Mouse (Mus musculus): Measurements from ENCODE around the gene Arl2bp. TPM values are rescaled to one million over a fixed set of nuclear protein-coding genes. Genes with fewer than 3 reads are reported as not detected.

The Arl2bp gene
- polyA plus RNA-seq, 1 experiment from 2014 or later: 79.0 TPM

- H3K36me3 ChIP-seq (ENCODE audit: control insufficient read depth, insufficient read depth): no peaks in the 10 kb centered on the region
- WGBS: 88% methylated on average over 6 of the region's 6 CpGs
- H3K4me3 ChIP-seq (ENCODE audit: low read depth, low read length): no peak overlapping the region
- H3K27ac ChIP-seq (ENCODE audit: low read depth, low read length): no peak overlapping the region
- peaks cover 9% of the 10 kb centered on the region; the same call in 1 of the 2 replicates for H3K4me1 ChIP-seq (replicated peaks; ENCODE audit: control insufficient read depth, insufficient read depth, low read length)
- ATAC-seq: no peak
- H3K27me3 ChIP-seq (replicated peaks; ENCODE audit: control insufficient read depth, insufficient read depth, low read length): peaks cover 15% of the 10 kb centered on the region
- no peak for TF ChIP-seq CTCF (IDR thresholded peaks at IDR 0.05; ENCODE audit: low read depth)
- H3K4me2 ChIP-seq (replicated peaks; ENCODE audit: low read depth): no peak overlapping the region
- no peaks in the 10 kb centered on the region for H3K9me3 ChIP-seq (ENCODE audit: control insufficient read depth)
- no peak overlapping the region for H3K9ac ChIP-seq (ENCODE audit: low read depth, low read length)
Observed at GRCm38 (mm10) chr8:94697956-94698355, 31.6 kb downstream of the Arl2bp start.

GRCm38 (mm10) chr8:94699366-94699765 is 33.0 kb downstream of the Arl2bp start:
- ATAC-seq: no peak
- Histone ChIP-seq H3K9me3 (ENCODE audit: control insufficient read depth) (no peaks in the 10 kb centered on the region), H3K36me3 (ENCODE audit: control insufficient read depth, insufficient read depth) (no peaks in the 10 kb centered on the region), H3K4me1 (replicated peaks; ENCODE audit: control insufficient read depth, insufficient read depth, low read length) (peaks cover 9% of the 10 kb centered on the region; the same call in 1 of the 2 replicates), H3K27me3 (replicated peaks; ENCODE audit: control insufficient read depth, insufficient read depth, low read length) (peaks cover 14% of the 10 kb centered on the region), H3K27ac (ENCODE audit: low read depth, low read length) (no peak overlapping the region), H3K4me2 (replicated peaks; ENCODE audit: low read depth) (no peak overlapping the region), H3K4me3 (ENCODE audit: low read depth, low read length) (no peak overlapping the region), H3K9ac (ENCODE audit: low read depth, low read length) (no peak overlapping the region)
- 78% methylated on average over 16 of the region's 16 CpGs for WGBS
- TF ChIP-seq CTCF (IDR thresholded peaks at IDR 0.05; ENCODE audit: low read depth): no peak

GRCm38 (mm10) chr8:94700421-94700935 is 34.1 kb downstream of the Arl2bp start:
- no peak for TF ChIP-seq CTCF (IDR thresholded peaks at IDR 0.05; ENCODE audit: low read depth)
- WGBS: 82% methylated on average over 4 of the region's 4 CpGs
- H3K4me1 ChIP-seq (replicated peaks; ENCODE audit: control insufficient read depth, insufficient read depth, low read length): peaks cover 4% of the 10 kb centered on the region; the same call in 1 of the 2 replicates
- no peak for ATAC-seq
- H3K36me3 ChIP-seq (ENCODE audit: control insufficient read depth, insufficient read depth): no peaks in the 10 kb centered on the region
- peaks cover 10% of the 10 kb centered on the region for H3K27me3 ChIP-seq (replicated peaks; ENCODE audit: control insufficient read depth, insufficient read depth, low read length)
- H3K4me2 ChIP-seq (replicated peaks; ENCODE audit: low read depth): no peak overlapping the region
- no peak overlapping the region for H3K9ac ChIP-seq (ENCODE audit: low read depth, low read length)
- no peaks in the 10 kb centered on the region for H3K9me3 ChIP-seq (ENCODE audit: control insufficient read depth)
- no peak overlapping the region for H3K4me3 ChIP-seq (ENCODE audit: low read depth, low read length)
- H3K27ac ChIP-seq (ENCODE audit: low read depth, low read length): no peak overlapping the region

GRCm38 (mm10) chr8:94702156-94702555 is 35.8 kb downstream of the Arl2bp start:
- no peak for ATAC-seq
- no peak overlapping the region for H3K4me3 ChIP-seq (ENCODE audit: low read depth, low read length)
- no peaks in the 10 kb centered on the region for H3K27me3 ChIP-seq (replicated peaks; ENCODE audit: control insufficient read depth, insufficient read depth, low read length)
- no peak overlapping the region for H3K4me2 ChIP-seq (replicated peaks; ENCODE audit: low read depth)
- no peak for TF ChIP-seq CTCF (IDR thresholded peaks at IDR 0.05; ENCODE audit: low read depth)
- H3K4me1 ChIP-seq (replicated peaks; ENCODE audit: control insufficient read depth, insufficient read depth, low read length): no peaks in the 10 kb centered on the region
- H3K36me3 ChIP-seq (ENCODE audit: control insufficient read depth, insufficient read depth): no peaks in the 10 kb centered on the region
- no peak overlapping the region for H3K9ac ChIP-seq (ENCODE audit: low read depth, low read length)
- WGBS: 72% methylated on average over 3 of the region's 3 CpGs
- H3K27ac ChIP-seq (ENCODE audit: low read depth, low read length): no peak overlapping the region
- no peaks in the 10 kb centered on the region for H3K9me3 ChIP-seq (ENCODE audit: control insufficient read depth)

- H3K27ac ChIP-seq (ENCODE audit: low read depth, low read length): no peak overlapping the region
- H3K9me3 ChIP-seq (ENCODE audit: control insufficient read depth): no peaks in the 10 kb centered on the region
- H3K36me3 ChIP-seq (ENCODE audit: control insufficient read depth, insufficient read depth): no peaks in the 10 kb centered on the region
- peak overlapping the region; percentile 45 for H3K4me3 ChIP-seq (ENCODE audit: low read depth, low read length)
- no peak overlapping the region; the same call in 1 of the 2 replicates for H3K9ac ChIP-seq (ENCODE audit: low read depth, low read length)
- H3K4me2 ChIP-seq (replicated peaks; ENCODE audit: low read depth): peak overlapping the region; percentile 63
- peak; percentile 74 for ATAC-seq
- no peaks in the 10 kb centered on the region for H3K4me1 ChIP-seq (replicated peaks; ENCODE audit: control insufficient read depth, insufficient read depth, low read length)
- peak; percentile 97 for TF ChIP-seq CTCF (IDR thresholded peaks at IDR 0.05; ENCODE audit: low read depth)
- no peaks in the 10 kb centered on the region for H3K27me3 ChIP-seq (replicated peaks; ENCODE audit: control insufficient read depth, insufficient read depth, low read length)
- WGBS: under 1% methylated on average over 35 of the region's 35 CpGs
Observed at GRCm38 (mm10) chr8:94702844-94703813, 36.7 kb downstream of the Arl2bp start.

GRCm38 (mm10) chr8:94703972-94704668 is 37.7 kb downstream of the Arl2bp start:
- peak overlapping the region; percentile 45 for H3K4me3 ChIP-seq (ENCODE audit: low read depth, low read length)
- H3K36me3 ChIP-seq (ENCODE audit: control insufficient read depth, insufficient read depth): no peaks in the 10 kb centered on the region
- under 1% methylated on average over 35 of the region's 35 CpGs for WGBS
- H3K4me1 ChIP-seq (replicated peaks; ENCODE audit: control insufficient read depth, insufficient read depth, low read length): no peaks in the 10 kb centered on the region
- H3K9ac ChIP-seq (ENCODE audit: low read depth, low read length): 0 out of 2 replicates have a peak overlapping the region, but pooled peaks have one; percentile 31
- H3K27me3 ChIP-seq (replicated peaks; ENCODE audit: control insufficient read depth, insufficient read depth, low read length): no peaks in the 10 kb centered on the region
- H3K4me2 ChIP-seq (replicated peaks; ENCODE audit: low read depth): peak overlapping the region; percentile 63
- TF ChIP-seq CTCF (IDR thresholded peaks at IDR 0.05; ENCODE audit: low read depth): peak; percentile 96
- H3K9me3 ChIP-seq (ENCODE audit: control insufficient read depth): no peaks in the 10 kb centered on the region
- peak; percentile 87 for ATAC-seq
- H3K27ac ChIP-seq (ENCODE audit: low read depth, low read length): no peak overlapping the region

Measured in intestine, postnatal 0 days (tissue).